Mouse (Mus musculus): ENCODE data around the gene Fosl1. TPM values are rescaled to one million over a fixed set of nuclear protein-coding genes. Genes with fewer than 3 reads are reported as not detected.

Gene Fosl1
- polyA plus RNA-seq, 1 experiment from 2014 or later = not detected

- H3K4me3 ChIP-seq = peak overlapping the region; percentile 12; the same call in 1 of the 2 replicates
- 0 out of 2 replicates have a peak overlapping the region, but pooled peaks have one; percentile 4 for H3K27ac ChIP-seq (replicated peaks)
- H3K4me1 ChIP-seq = peaks cover 32% of the 10 kb centered on the region
- WGBS = 90% methylated on average over 13 of the region's 13 CpGs
- no peaks in the 10 kb centered on the region for H3K9me3 ChIP-seq
- no peaks in the 10 kb centered on the region for H3K27me3 ChIP-seq
- no peak overlapping the region; the same call in 1 of the 2 replicates for H3K9ac ChIP-seq (replicated peaks)
- peaks cover 29% of the 10 kb centered on the region for H3K36me3 ChIP-seq
- no peak for ATAC-seq (ENCODE audit: low FRiP score, low read depth)
- H3K4me2 ChIP-seq (replicated peaks) = peak overlapping the region; percentile 79
Observed at GRCm38 (mm10) chr19:5426640-5427290, 20.6 kb upstream of the Fosl1 start.

GRCm38 (mm10) chr19:5428083-5428482 lies 19.3 kb upstream of the Fosl1 start:
- Histone ChIP-seq H3K27me3 (no peaks in the 10 kb centered on the region), H3K36me3 (peaks cover 19% of the 10 kb centered on the region), H3K4me3 (no peak overlapping the region), H3K27ac (replicated peaks) (no peak overlapping the region), H3K9me3 (no peaks in the 10 kb centered on the region), H3K4me1 (peaks cover 29% of the 10 kb centered on the region), H3K9ac (replicated peaks) (no peak overlapping the region), H3K4me2 (replicated peaks) (no peak overlapping the region)
- WGBS = 82% methylated on average over 2 of the region's 2 CpGs
- no peak for ATAC-seq (ENCODE audit: low FRiP score, low read depth)

- Histone ChIP-seq H3K9me3 (no peaks in the 10 kb centered on the region), H3K9ac (replicated peaks) (no peak overlapping the region), H3K4me1 (peaks cover 25% of the 10 kb centered on the region), H3K27ac (replicated peaks) (no peak overlapping the region), H3K4me2 (replicated peaks) (no peak overlapping the region), H3K27me3 (0 out of 2 replicates have a peak, but pooled peaks cover 3% of the 10 kb centered on the region), H3K36me3 (peaks cover 14% of the 10 kb centered on the region), H3K4me3 (no peak overlapping the region)
- ATAC-seq (ENCODE audit: low FRiP score, low read depth) = no peak
- WGBS = 88% methylated on average over 4 of the region's 4 CpGs
Observed at GRCm38 (mm10) chr19:5429219-5429618, 18.1 kb upstream of the Fosl1 start.

GRCm38 (mm10) chr19:5429806-5430205 lies 17.5 kb upstream of the Fosl1 start:
- Histone ChIP-seq H3K4me3 (no peak overlapping the region), H3K27ac (replicated peaks) (no peak overlapping the region), H3K36me3 (peaks cover 14% of the 10 kb centered on the region), H3K9ac (replicated peaks) (no peak overlapping the region), H3K27me3 (peaks cover 5% of the 10 kb centered on the region; the same call in 1 of the 2 replicates), H3K4me2 (replicated peaks) (no peak overlapping the region), H3K4me1 (peaks cover 25% of the 10 kb centered on the region), H3K9me3 (no peaks in the 10 kb centered on the region)
- WGBS = 78% methylated on average over 8 of the region's 8 CpGs
- ATAC-seq (ENCODE audit: low FRiP score, low read depth) = no peak

GRCm38 (mm10) chr19:5430408-5430807 lies 16.9 kb upstream of the Fosl1 start:
- H3K4me1 ChIP-seq = peaks cover 25% of the 10 kb centered on the region
- H3K36me3 ChIP-seq = peaks cover 14% of the 10 kb centered on the region
- H3K27ac ChIP-seq (replicated peaks) = no peak overlapping the region
- no peaks in the 10 kb centered on the region for H3K9me3 ChIP-seq
- H3K9ac ChIP-seq (replicated peaks) = no peak overlapping the region
- H3K4me2 ChIP-seq (replicated peaks) = no peak overlapping the region
- no peak overlapping the region for H3K4me3 ChIP-seq
- 97% methylated on average over 1 of the region's 1 CpGs for WGBS
- peaks cover 5% of the 10 kb centered on the region; the same call in 1 of the 2 replicates for H3K27me3 ChIP-seq
- no peak for ATAC-seq (ENCODE audit: low FRiP score, low read depth)

GRCm38 (mm10) chr19:5431911-5432464 lies 15.4 kb upstream of the Fosl1 start:
- peaks cover 4% of the 10 kb centered on the region for H3K36me3 ChIP-seq
- H3K4me3 ChIP-seq = no peak overlapping the region
- H3K4me1 ChIP-seq = peaks cover 10% of the 10 kb centered on the region
- 70% methylated on average over 4 of the region's 4 CpGs for WGBS
- no peak overlapping the region for H3K27ac ChIP-seq (replicated peaks)
- H3K27me3 ChIP-seq = peaks cover 5% of the 10 kb centered on the region; the same call in 1 of the 2 replicates
- H3K9ac ChIP-seq (replicated peaks) = no peak overlapping the region
- no peak overlapping the region for H3K4me2 ChIP-seq (replicated peaks)
- no peak for ATAC-seq (ENCODE audit: low FRiP score, low read depth)
- H3K9me3 ChIP-seq = no peaks in the 10 kb centered on the region

- Histone ChIP-seq H3K9ac (replicated peaks) (peak overlapping the region; percentile 31; the same call in 1 of the 2 replicates), H3K9me3 (no peaks in the 10 kb centered on the region), H3K4me2 (replicated peaks) (peak overlapping the region; percentile 49), H3K27me3 (peaks cover 8% of the 10 kb centered on the region; the same call in 1 of the 2 replicates), H3K27ac (replicated peaks) (no peak overlapping the region), H3K4me3 (peak overlapping the region; percentile 23), H3K4me1 (peaks cover 8% of the 10 kb centered on the region), H3K36me3 (no peaks in the 10 kb centered on the region)
- WGBS = 17% methylated on average over 16 of the region's 16 CpGs
- no peak for ATAC-seq (ENCODE audit: low FRiP score, low read depth)
Observed at GRCm38 (mm10) chr19:5432992-5433852, 14.1 kb upstream of the Fosl1 start.

- no peak for ATAC-seq (ENCODE audit: low FRiP score, low read depth)
- no peak overlapping the region for H3K27ac ChIP-seq (replicated peaks)
- peaks cover 8% of the 10 kb centered on the region; the same call in 1 of the 2 replicates for H3K27me3 ChIP-seq
- H3K9ac ChIP-seq (replicated peaks) = no peak overlapping the region
- no peaks in the 10 kb centered on the region for H3K9me3 ChIP-seq
- peak overlapping the region; percentile 49 for H3K4me2 ChIP-seq (replicated peaks)
- no peaks in the 10 kb centered on the region for H3K36me3 ChIP-seq
- no peak overlapping the region for H3K4me3 ChIP-seq
- 72% methylated on average over 7 of the region's 7 CpGs for WGBS
- H3K4me1 ChIP-seq = peaks cover 8% of the 10 kb centered on the region
Observed at GRCm38 (mm10) chr19:5433951-5434350, 13.4 kb upstream of the Fosl1 start.

- Histone ChIP-seq H3K4me2 (replicated peaks) (no peak overlapping the region), H3K27me3 (peaks cover 59% of the 10 kb centered on the region), H3K4me3 (no peak overlapping the region), H3K9me3 (no peaks in the 10 kb centered on the region), H3K4me1 (peaks cover 15% of the 10 kb centered on the region), H3K36me3 (no peaks in the 10 kb centered on the region), H3K27ac (replicated peaks) (no peak overlapping the region), H3K9ac (replicated peaks) (no peak overlapping the region)
- 74% methylated on average over 9 of the region's 9 CpGs for WGBS
- ATAC-seq (ENCODE audit: low FRiP score, low read depth) = no peak
Observed at GRCm38 (mm10) chr19:5444371-5444908, 2.9 kb upstream of the Fosl1 start.

GRCm38 (mm10) chr19:5444954-5445353 lies 2.4 kb upstream of the Fosl1 start:
- Histone ChIP-seq H3K9ac (replicated peaks) (no peak overlapping the region), H3K27ac (replicated peaks) (no peak overlapping the region), H3K4me2 (replicated peaks) (no peak overlapping the region), H3K36me3 (no peaks in the 10 kb centered on the region), H3K9me3 (no peaks in the 10 kb centered on the region), H3K4me1 (peaks cover 15% of the 10 kb centered on the region), H3K27me3 (peaks cover 64% of the 10 kb centered on the region), H3K4me3 (no peak overlapping the region)
- ATAC-seq (ENCODE audit: low FRiP score, low read depth) = no peak
- 40% methylated on average over 7 of the region's 7 CpGs for WGBS

- no peak overlapping the region for H3K9ac ChIP-seq (replicated peaks)
- H3K27ac ChIP-seq (replicated peaks) = no peak overlapping the region
- WGBS = 90% methylated on average over 5 of the region's 5 CpGs
- peaks cover 72% of the 10 kb centered on the region for H3K27me3 ChIP-seq
- H3K4me1 ChIP-seq = peaks cover 15% of the 10 kb centered on the region
- no peak for ATAC-seq (ENCODE audit: low FRiP score, low read depth)
- no peak overlapping the region for H3K4me2 ChIP-seq (replicated peaks)
- no peak overlapping the region for H3K4me3 ChIP-seq
- no peaks in the 10 kb centered on the region for H3K9me3 ChIP-seq
- H3K36me3 ChIP-seq = no peaks in the 10 kb centered on the region
Observed at GRCm38 (mm10) chr19:5445747-5446146, 1.6 kb upstream of the Fosl1 start.
